Mouse (Mus musculus) small intestine, adult 2 months (tissue): ENCODE measurements around the gene Kcnb1.

Source experiments
- CTCF ChIP-seq: fragments of 200-500 bp; IDR thresholded peaks from 2 replicates; pipeline ENCODE4 v1.5.1; 2012; ENCODE audit warnings: low read depth, mild to moderate bottlenecking, control low read depth, inconsistent platforms, low read length, moderate library complexity, mixed read lengths; ENCODE audit not compliant: insufficient replicate concordance, insufficient read length; ENCODE audit errors: extremely low read depth
- POLR2A ChIP-seq: fragments of 200-500 bp; IDR thresholded peaks from 2 replicates; pipeline ENCODE4 v1.6.1; 2012; ENCODE audit warnings: low read depth, mild to moderate bottlenecking, control low read depth, inconsistent platforms, low read length, moderate library complexity

DNA sequence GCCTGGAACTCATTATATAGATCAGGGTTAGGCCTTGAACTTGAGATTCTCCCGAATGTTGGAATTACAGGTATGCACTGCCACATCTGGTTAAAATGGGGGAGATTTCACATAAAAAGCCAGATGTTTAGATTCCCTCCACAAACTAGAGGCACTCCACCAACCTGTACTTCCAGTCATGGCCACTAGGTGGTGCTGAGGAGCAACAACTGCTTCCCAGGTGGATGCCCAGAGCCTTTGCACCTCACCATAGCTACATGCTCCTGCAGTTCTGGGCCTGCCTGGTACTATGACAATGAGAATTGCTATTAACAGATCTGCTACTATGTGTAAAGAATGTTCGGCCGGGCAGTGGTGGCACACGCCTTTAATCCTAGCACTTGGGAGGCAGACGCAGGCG is 77.2 kb downstream of the Kcnb1 start:
- TF ChIP-seq CTCF (peak; percentile 79; the same call in 1 of the 2 replicates), POLR2A (no peak)
